Mouse (Mus musculus): ENCODE results near the gene Gm9944.

The Gm9944 gene

GRCm38 (mm10) chr4:144453217-144453616, at the start of gene Gm9944:
Gm9944 (minus strand) TSS chr4:144453317.
- DNase-seq (ENCODE audit: low spot score): no peak

- DNase-seq (ENCODE audit: low spot score): no peak
Observed at GRCm38 (mm10) chr4:144493331-144493730, 40.2 kb upstream of the Gm9944 start.

GRCm38 (mm10) chr4:144468091-144468490, 15.0 kb upstream of the Gm9944 start:
- DNase-seq (ENCODE audit: low spot score): no peak

- no peak for DNase-seq (ENCODE audit: low spot score)
Observed at GRCm38 (mm10) chr4:144465206-144465605, 12.1 kb upstream of the Gm9944 start.

GRCm38 (mm10) chr4:144463656-144464055, 10.5 kb upstream of the Gm9944 start, which contains the start of gene Aadacl3:
Aadacl3 (minus strand) TSS chr4:144463756.
- no peak for DNase-seq (ENCODE audit: low spot score)

- DNase-seq (ENCODE audit: low spot score): no peak
Observed at GRCm38 (mm10) chr4:144448546-144448945, 4.6 kb downstream of the Gm9944 start.

- DNase-seq (ENCODE audit: low spot score): no peak
Observed at GRCm38 (mm10) chr4:144441582-144441981, 11.5 kb downstream of the Gm9944 start.

GRCm38 (mm10) chr4:144441095-144441494, 12.0 kb downstream of the Gm9944 start:
- DNase-seq (ENCODE audit: low spot score): no peak

GRCm38 (mm10) chr4:144438672-144439071, 14.4 kb downstream of the Gm9944 start, which contains the start of gene 1700012P22Rik:
1700012P22Rik (minus strand) TSS chr4:144438772.
- no peak for DNase-seq (ENCODE audit: low spot score)

- no peak for DNase-seq (ENCODE audit: low spot score)
Observed at GRCm38 (mm10) chr4:144433216-144433615, 19.9 kb downstream of the Gm9944 start.

- no peak for DNase-seq (ENCODE audit: low spot score)
Observed at GRCm38 (mm10) chr4:144430723-144431122, 22.4 kb downstream of the Gm9944 start.

GRCm38 (mm10) chr4:144428868-144429267, 24.2 kb downstream of the Gm9944 start:
- DNase-seq (ENCODE audit: low spot score): no peak

GRCm38 (mm10) chr4:144424590-144424989, 28.5 kb downstream of the Gm9944 start:
- DNase-seq (ENCODE audit: low spot score): no peak

GRCm38 (mm10) chr4:144420644-144421043, 32.5 kb downstream of the Gm9944 start:
- no peak for DNase-seq (ENCODE audit: low spot score)

- no peak for DNase-seq (ENCODE audit: low spot score)
Observed at GRCm38 (mm10) chr4:144408290-144408689, 44.8 kb downstream of the Gm9944 start, which contains the start of gene Pramef12. Pramef12 (minus strand) TSS chr4:144408464.

GRCm38 (mm10) chr4:144406261-144406660, 46.9 kb downstream of the Gm9944 start:
- DNase-seq (ENCODE audit: low spot score): no peak

GRCm38 (mm10) chr4:144404456-144405086, 48.5 kb downstream of the Gm9944 start:
- no peak for DNase-seq (ENCODE audit: low spot score)

All from left cerebral cortex, adult 11 months (tissue).